Mouse (Mus musculus): ENCODE measurements around the gene Tbc1d7. TPM values are rescaled to one million over a fixed set of nuclear protein-coding genes. Genes with fewer than 3 reads are reported as not detected.

Tbc1d7 gene
- polyA plus RNA-seq (2012; rRNA removed): 40.2 TPM in 2 replicates

GRCm38 (mm10) chr13:43171020-43171710 lies at the start of gene Tbc1d7:
Gene Tbc1d7 (minus strand): TSS chr13:43171501.

Other genes starting within 250 kb of the Tbc1d7 start
- gene Gfod1, start 132.7 kb upstream of the Tbc1d7 start, polyA plus RNA-seq (2012; rRNA removed): 5.6 and 6.1 TPM in 2 replicates
- gene Sirt5, start 194.0 kb upstream of the Tbc1d7 start, polyA plus RNA-seq (2012; rRNA removed): 27.1 and 31.3 TPM in 2 replicates
- gene Nol7, start 226.9 kb upstream of the Tbc1d7 start, polyA plus RNA-seq (2012; rRNA removed): 109 and 124 TPM in 2 replicates

Measured in central nervous system, embryonic 14 days (tissue).